Mouse (Mus musculus): ENCODE measurements around the gene Wars. TPM values are rescaled to one million over a fixed set of nuclear protein-coding genes. Genes with fewer than 3 reads are reported as not detected.

The Wars gene
- polyA plus RNA-seq, 1 experiment: 65.8 TPM

GRCm38 (mm10) chr12:108834786-108835185, 59.2 kb downstream of the Wars start:
- H3K27me3 ChIP-seq (ENCODE audit: control insufficient read depth, insufficient read depth, insufficient read length): no peaks in the 10 kb centered on the region
- peaks cover 18% of the 10 kb centered on the region for H3K79me3 ChIP-seq (ENCODE audit: low read depth)
- H3K4me3 ChIP-seq (ENCODE audit: insufficient read depth, poor library complexity, severe bottlenecking): no peak overlapping the region
- no peak for TF ChIP-seq MYOD1 (IDR thresholded peaks at IDR 0.05; ENCODE audit: control insufficient read depth, insufficient read length, low read depth)
- no peak for TF ChIP-seq CEBPB (IDR thresholded peaks at IDR 0.05; ENCODE audit: low read depth)
- no peak for TF ChIP-seq USF1 (IDR thresholded peaks at IDR 0.05; ENCODE audit: low read depth)
- TF ChIP-seq MAX (IDR thresholded peaks at IDR 0.05): no peak
- no peak for TF ChIP-seq MYOG (IDR thresholded peaks at IDR 0.05; ENCODE audit: control insufficient read depth, extremely low read depth, insufficient read length)
- no peak for TF ChIP-seq CTCF (IDR thresholded peaks at IDR 0.05; ENCODE audit: control insufficient read depth, insufficient read depth, insufficient read length)
- TF ChIP-seq FOSL1 (IDR thresholded peaks at IDR 0.05; ENCODE audit: insufficient read depth, low read length, poor library complexity, severe bottlenecking): no peak
- H3ac ChIP-seq (ENCODE audit: control insufficient read depth, insufficient read length, low read depth): no peak overlapping the region
- peaks cover 41% of the 10 kb centered on the region for H3K79me2 ChIP-seq (ENCODE audit: control insufficient read depth, insufficient read depth)
- H3K36me3 ChIP-seq (ENCODE audit: control insufficient read depth, insufficient read depth): no peaks in the 10 kb centered on the region

GRCm38 (mm10) chr12:108834337-108834736, 59.6 kb downstream of the Wars start:
- TF ChIP-seq USF1 (IDR thresholded peaks at IDR 0.05; ENCODE audit: low read depth) (peak; percentile 7), CTCF (IDR thresholded peaks at IDR 0.05; ENCODE audit: control insufficient read depth, insufficient read depth, insufficient read length) (no peak)
- H3K4me3 ChIP-seq (ENCODE audit: insufficient read depth, poor library complexity, severe bottlenecking): no peak overlapping the region
- H3K79me2 ChIP-seq (ENCODE audit: control insufficient read depth, insufficient read depth): peaks cover 41% of the 10 kb centered on the region
- no peak overlapping the region for H3ac ChIP-seq (ENCODE audit: control insufficient read depth, insufficient read length, low read depth)
- peaks cover 18% of the 10 kb centered on the region for H3K79me3 ChIP-seq (ENCODE audit: low read depth)
- H3K27me3 ChIP-seq (ENCODE audit: control insufficient read depth, insufficient read depth, insufficient read length): no peaks in the 10 kb centered on the region
- H3K36me3 ChIP-seq (ENCODE audit: control insufficient read depth, insufficient read depth): no peaks in the 10 kb centered on the region

GRCm38 (mm10) chr12:108833408-108833807, 60.6 kb downstream of the Wars start:
- TF ChIP-seq MYOG (IDR thresholded peaks at IDR 0.05; ENCODE audit: control insufficient read depth, extremely low read depth, insufficient read length): no peak
- TF ChIP-seq USF1 (IDR thresholded peaks at IDR 0.05; ENCODE audit: low read depth): no peak
- TF ChIP-seq FOSL1 (IDR thresholded peaks at IDR 0.05; ENCODE audit: insufficient read depth, low read length, poor library complexity, severe bottlenecking): no peak
- no peak for TF ChIP-seq MYOD1 (IDR thresholded peaks at IDR 0.05; ENCODE audit: control insufficient read depth, insufficient read length, low read depth)
- no peak for TF ChIP-seq MAX (IDR thresholded peaks at IDR 0.05)
- TF ChIP-seq CEBPB (IDR thresholded peaks at IDR 0.05; ENCODE audit: low read depth): no peak
- no peak for TF ChIP-seq CTCF (IDR thresholded peaks at IDR 0.05; ENCODE audit: control insufficient read depth, insufficient read depth, insufficient read length)
- Histone ChIP-seq H3K79me2 (ENCODE audit: control insufficient read depth, insufficient read depth) (peaks cover 40% of the 10 kb centered on the region), H3K36me3 (ENCODE audit: control insufficient read depth, insufficient read depth) (no peaks in the 10 kb centered on the region)

GRCm38 (mm10) chr12:108832851-108833250, 61.1 kb downstream of the Wars start:
- H3K36me3 ChIP-seq (ENCODE audit: control insufficient read depth, insufficient read depth): no peaks in the 10 kb centered on the region
- TF ChIP-seq CEBPB (IDR thresholded peaks at IDR 0.05; ENCODE audit: low read depth) (no peak), USF1 (IDR thresholded peaks at IDR 0.05; ENCODE audit: low read depth) (no peak), MYOG (IDR thresholded peaks at IDR 0.05; ENCODE audit: control insufficient read depth, extremely low read depth, insufficient read length) (no peak), FOSL1 (IDR thresholded peaks at IDR 0.05; ENCODE audit: insufficient read depth, low read length, poor library complexity, severe bottlenecking) (no peak), MYOD1 (IDR thresholded peaks at IDR 0.05; ENCODE audit: control insufficient read depth, insufficient read length, low read depth) (no peak), CTCF (IDR thresholded peaks at IDR 0.05; ENCODE audit: control insufficient read depth, insufficient read depth, insufficient read length) (no peak), MAX (IDR thresholded peaks at IDR 0.05) (no peak)
- peaks cover 35% of the 10 kb centered on the region for H3K79me2 ChIP-seq (ENCODE audit: control insufficient read depth, insufficient read depth)
- H3K27me3 ChIP-seq (ENCODE audit: control insufficient read depth, insufficient read depth, insufficient read length): no peaks in the 10 kb centered on the region
- peaks cover 15% of the 10 kb centered on the region for H3K79me3 ChIP-seq (ENCODE audit: low read depth)
- peak overlapping the region; percentile 58 for H3ac ChIP-seq (ENCODE audit: control insufficient read depth, insufficient read length, low read depth)
- no peak overlapping the region for H3K4me3 ChIP-seq (ENCODE audit: insufficient read depth, poor library complexity, severe bottlenecking)

More at GRCm38 (mm10) chr12:108833408-108833807, 60.6 kb downstream of the Wars start:
- Histone ChIP-seq H3ac (ENCODE audit: control insufficient read depth, insufficient read length, low read depth) (no peak overlapping the region), H3K27me3 (ENCODE audit: control insufficient read depth, insufficient read depth, insufficient read length) (no peaks in the 10 kb centered on the region), H3K4me3 (ENCODE audit: insufficient read depth, poor library complexity, severe bottlenecking) (no peak overlapping the region), H3K79me3 (ENCODE audit: low read depth) (peaks cover 18% of the 10 kb centered on the region)

GRCm38 (mm10) chr12:108831966-108832643, 61.9 kb downstream of the Wars start:
- Histone ChIP-seq H3ac (ENCODE audit: control insufficient read depth, insufficient read length, low read depth) (peak overlapping the region; percentile 14), H3K4me3 (ENCODE audit: insufficient read depth, poor library complexity, severe bottlenecking) (no peak overlapping the region), H3K79me2 (ENCODE audit: control insufficient read depth, insufficient read depth) (peaks cover 27% of the 10 kb centered on the region), H3K27me3 (ENCODE audit: control insufficient read depth, insufficient read depth, insufficient read length) (no peaks in the 10 kb centered on the region), H3K79me3 (ENCODE audit: low read depth) (peaks cover 8% of the 10 kb centered on the region), H3K36me3 (ENCODE audit: control insufficient read depth, insufficient read depth) (no peaks in the 10 kb centered on the region)
- TF ChIP-seq MAX (IDR thresholded peaks at IDR 0.05) (peak; percentile 50), FOSL1 (IDR thresholded peaks at IDR 0.05; ENCODE audit: insufficient read depth, low read length, poor library complexity, severe bottlenecking) (no peak), CEBPB (IDR thresholded peaks at IDR 0.05; ENCODE audit: low read depth) (peak; percentile 83), MYOD1 (IDR thresholded peaks at IDR 0.05; ENCODE audit: control insufficient read depth, insufficient read length, low read depth) (peak; percentile 64), CTCF (IDR thresholded peaks at IDR 0.05; ENCODE audit: control insufficient read depth, insufficient read depth, insufficient read length) (no peak), MYOG (IDR thresholded peaks at IDR 0.05; ENCODE audit: control insufficient read depth, extremely low read depth, insufficient read length) (no peak), USF1 (IDR thresholded peaks at IDR 0.05; ENCODE audit: low read depth) (no peak)
